Mouse (Mus musculus) lung, embryonic 15.5 days (tissue): ENCODE data around the gene Smg9. TPM values are rescaled to one million over a fixed set of nuclear protein-coding genes. Genes with fewer than 3 reads are reported as not detected.
A peak's percentile ranks its signal among the peaks of the same experiment; 100 is the strongest.

Source experiments
- ATAC-seq: fragments of 200-750 bp; cut with Nextera tagmentation; 2 replicates; pipeline ENCODE4 v1.8.0; 2017; ENCODE audit warnings: moderate number of reproducible peaks, borderline replicate concordance; ENCODE audit not compliant: low FRiP score, low TSS enrichment; ENCODE audit errors: extremely low read depth
- H3K27ac ChIP-seq: fragments of 300-500 bp; sonication (generic); 2 replicates; pipeline ENCODE4 v1.5.1; 2015; ENCODE audit warnings: moderate library complexity, mild to moderate bottlenecking, inconsistent platforms
- H3K27me3 ChIP-seq: fragments of 300-500 bp; sonication (generic); 2 replicates; pipeline ENCODE4 v1.6.1; 2015; ENCODE audit warnings: inconsistent platforms
- H3K36me3 ChIP-seq: fragments of 300-500 bp; sonication (generic); 2 replicates; pipeline ENCODE4 v1.6.1; 2015; ENCODE audit warnings: inconsistent platforms
- H3K4me1 ChIP-seq: fragments of 300-500 bp; sonication (generic); 2 replicates; pipeline ENCODE4 v1.6.1; 2015; ENCODE audit warnings: inconsistent platforms
- H3K4me2 ChIP-seq: fragments of 300-500 bp; sonication (generic); 2 replicates; pipeline ENCODE4 v1.6.1; 2015; ENCODE audit warnings: inconsistent platforms, mild to moderate bottlenecking, moderate library complexity
- H3K4me3 ChIP-seq: fragments of 300-500 bp; sonication (generic); 2 replicates; pipeline ENCODE4 v1.5.1; 2015; ENCODE audit warnings: mild to moderate bottlenecking, inconsistent platforms
- H3K9ac ChIP-seq: fragments of 300-500 bp; sonication (generic); 2 replicates; pipeline ENCODE4 v1.6.1; 2015; ENCODE audit warnings: inconsistent platforms
- H3K9me3 ChIP-seq: fragments of 300-500 bp; sonication (generic); 2 replicates; pipeline ENCODE4 v1.6.1; 2016; ENCODE audit warnings: inconsistent platforms
- WGBS: fragments of 180-500 bp; shearing (Covaris S2); methylation state at CpG from one replicate; pipeline ENCODE4 v1.1.7; 2015; 5-methylcytosine and 5-hydroxymethylcytosine counted together
- polyA plus RNA-seq: library from polyadenylated mRNA; unstranded; fragments of >200 nt; fragmentation: Nextera tagmentation; extraction: Ambion mirVana; gene quantifications from 2 replicates; pipeline ENCODE4 v1.2.1, GENCODE M21; 2015

Smg9 gene
- polyA plus RNA-seq, 1 experiment from 2014 or later = 23.9 TPM

DNA sequence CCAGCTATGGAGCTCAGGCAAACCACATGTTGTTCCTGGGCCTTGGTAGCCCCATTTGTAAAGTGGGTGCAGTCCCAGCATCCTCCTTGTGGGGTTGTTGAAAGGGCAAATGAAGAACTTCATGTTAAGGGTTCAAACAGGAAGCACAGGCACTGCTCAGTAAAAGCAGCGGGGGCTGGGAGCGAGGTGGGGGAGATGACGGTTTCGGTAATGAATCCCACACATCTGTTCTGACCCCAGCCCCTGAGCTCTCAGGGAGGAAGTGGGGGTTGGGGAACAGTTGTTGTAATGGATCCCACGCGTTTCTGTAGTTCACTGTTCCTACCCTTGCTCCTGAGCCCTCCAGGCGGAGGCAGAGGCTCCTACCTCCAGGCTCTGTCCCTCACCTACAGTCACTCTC is 19.5 kb upstream of the Smg9 start:
- H3K4me2 ChIP-seq = no peak overlapping the region
- 0 out of 2 replicates have a peak, but pooled peaks cover 5% of the 10 kb centered on the region for H3K27me3 ChIP-seq
- no peak overlapping the region for H3K27ac ChIP-seq
- H3K4me3 ChIP-seq = no peak overlapping the region
- H3K4me1 ChIP-seq = peaks cover 7% of the 10 kb centered on the region
- H3K9me3 ChIP-seq = no peaks in the 10 kb centered on the region
- ATAC-seq = no peak
- H3K9ac ChIP-seq = no peak overlapping the region
- 40% methylated on average over 7 of the region's 7 CpGs for WGBS
- no peaks in the 10 kb centered on the region for H3K36me3 ChIP-seq

DNA sequence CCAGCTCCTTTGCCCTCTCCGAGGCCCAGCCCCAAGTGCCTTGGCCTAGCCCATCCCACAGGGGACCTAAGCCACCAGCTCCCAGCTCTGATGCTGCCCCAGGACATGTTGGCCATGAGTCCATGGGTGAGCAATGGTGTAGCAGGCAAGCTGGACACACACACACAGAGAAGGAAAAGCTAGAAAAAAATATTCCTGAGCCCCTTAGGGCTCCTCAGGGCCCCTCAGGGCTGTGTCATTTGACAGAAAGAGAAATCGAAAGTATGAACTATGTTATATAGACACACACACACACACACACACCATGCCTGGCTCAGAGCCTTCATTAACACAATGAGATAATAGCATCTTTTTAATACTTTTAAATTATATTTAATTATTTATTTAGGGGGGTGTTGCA is 19.0 kb upstream of the Smg9 start:
- H3K4me3 ChIP-seq = no peak overlapping the region
- no peaks in the 10 kb centered on the region for H3K9me3 ChIP-seq
- H3K27ac ChIP-seq = no peak overlapping the region
- 61% methylated on average over 2 of the region's 2 CpGs for WGBS
- H3K27me3 ChIP-seq = 0 out of 2 replicates have a peak, but pooled peaks cover 5% of the 10 kb centered on the region
- no peak for ATAC-seq
- no peaks in the 10 kb centered on the region for H3K36me3 ChIP-seq
- no peak overlapping the region for H3K4me2 ChIP-seq
- H3K4me1 ChIP-seq = peaks cover 7% of the 10 kb centered on the region
- H3K9ac ChIP-seq = no peak overlapping the region

DNA sequence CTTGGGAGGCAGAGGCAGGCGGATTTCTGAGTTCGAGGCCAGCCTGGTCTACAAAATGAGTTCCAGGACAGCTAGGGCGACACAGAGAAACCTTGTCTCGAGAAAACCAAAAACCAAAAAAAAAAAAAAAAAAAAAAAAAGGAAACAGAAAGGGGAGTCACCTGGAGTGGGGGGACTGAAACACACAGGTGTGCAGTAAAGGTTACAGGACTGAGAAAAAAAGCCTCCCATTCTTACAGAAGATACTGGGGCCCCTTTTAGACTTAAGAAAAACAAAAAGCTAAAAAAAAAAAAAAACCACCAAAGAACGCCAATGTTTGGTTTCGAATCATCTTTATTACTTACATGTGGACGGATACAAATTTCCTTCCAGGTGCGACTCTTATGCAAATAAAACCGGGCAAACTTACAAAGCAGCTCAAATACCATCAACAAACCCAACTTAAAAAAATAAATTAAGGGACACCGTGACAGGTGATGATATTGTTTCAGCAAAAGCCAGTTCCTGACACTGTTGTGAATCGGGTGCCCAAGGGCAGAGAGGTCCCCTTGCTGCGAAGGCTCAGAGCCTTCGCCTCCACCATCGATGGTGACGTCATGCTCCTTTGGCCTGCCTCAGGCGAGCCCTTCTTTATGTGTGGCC is 16.6 kb upstream of the Smg9 start:
- WGBS = 66% methylated on average over 16 of the region's 16 CpGs
- H3K4me1 ChIP-seq = no peaks in the 10 kb centered on the region
- ATAC-seq = no peak
- no peaks in the 10 kb centered on the region for H3K36me3 ChIP-seq
- no peak overlapping the region for H3K9ac ChIP-seq
- H3K27ac ChIP-seq = no peak overlapping the region
- H3K4me3 ChIP-seq = no peak overlapping the region
- H3K9me3 ChIP-seq = no peaks in the 10 kb centered on the region
- no peak overlapping the region for H3K4me2 ChIP-seq
- no peaks in the 10 kb centered on the region for H3K27me3 ChIP-seq

DNA sequence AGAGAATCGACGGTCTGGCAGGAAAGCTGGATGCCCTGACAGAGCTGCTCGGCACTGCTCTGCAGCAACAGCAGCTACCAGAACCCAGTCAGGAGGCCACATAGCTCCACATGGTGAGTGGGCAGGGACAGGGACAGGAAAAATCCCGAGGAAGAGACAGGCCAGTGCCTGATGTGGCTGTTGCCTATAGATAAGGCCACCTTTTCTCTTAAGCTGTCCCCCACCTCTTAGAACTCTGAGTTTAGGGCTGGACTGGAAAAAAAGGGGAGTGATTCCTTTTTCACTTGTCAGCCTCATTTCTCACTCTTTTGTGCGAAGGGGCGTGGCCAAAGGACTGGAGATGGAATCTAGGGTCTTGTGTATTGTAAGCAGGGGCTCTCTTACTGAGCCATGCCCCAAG is 15.3 kb upstream of the Smg9 start:
- ATAC-seq = no peak
- Histone ChIP-seq H3K9ac (no peak overlapping the region), H3K4me1 (no peaks in the 10 kb centered on the region), H3K27me3 (no peaks in the 10 kb centered on the region), H3K36me3 (no peaks in the 10 kb centered on the region), H3K9me3 (no peaks in the 10 kb centered on the region), H3K4me3 (no peak overlapping the region), H3K27ac (no peak overlapping the region), H3K4me2 (no peak overlapping the region)
- 48% methylated on average over 6 of the region's 6 CpGs for WGBS

DNA sequence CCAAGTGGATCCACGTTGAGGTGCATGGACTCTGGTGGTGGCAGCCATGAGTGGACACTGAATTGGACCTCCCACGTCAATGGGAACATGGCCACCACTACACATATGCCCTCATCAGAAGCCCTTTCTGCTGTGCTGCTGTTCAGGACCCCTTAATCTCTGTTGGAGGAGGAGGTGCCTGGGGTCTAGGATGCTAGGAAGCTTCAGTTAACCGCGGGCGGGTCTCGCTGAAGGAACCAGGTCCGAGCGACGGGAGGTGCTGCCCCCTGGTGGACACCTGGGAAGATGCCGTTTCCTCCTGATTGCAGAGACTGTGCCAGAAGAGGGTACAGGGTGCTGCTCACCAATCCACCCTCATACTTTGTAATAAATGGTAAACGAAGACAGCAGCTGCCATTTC is 14.6 kb upstream of the Smg9 start:
- H3K27ac ChIP-seq = no peak overlapping the region
- no peak for ATAC-seq
- no peak overlapping the region for H3K4me2 ChIP-seq
- no peak overlapping the region for H3K9ac ChIP-seq
- H3K4me1 ChIP-seq = no peaks in the 10 kb centered on the region
- 6% methylated on average over 11 of the region's 11 CpGs for WGBS
- no peaks in the 10 kb centered on the region for H3K27me3 ChIP-seq
- H3K36me3 ChIP-seq = no peaks in the 10 kb centered on the region
- H3K9me3 ChIP-seq = no peaks in the 10 kb centered on the region
- H3K4me3 ChIP-seq = no peak overlapping the region

DNA sequence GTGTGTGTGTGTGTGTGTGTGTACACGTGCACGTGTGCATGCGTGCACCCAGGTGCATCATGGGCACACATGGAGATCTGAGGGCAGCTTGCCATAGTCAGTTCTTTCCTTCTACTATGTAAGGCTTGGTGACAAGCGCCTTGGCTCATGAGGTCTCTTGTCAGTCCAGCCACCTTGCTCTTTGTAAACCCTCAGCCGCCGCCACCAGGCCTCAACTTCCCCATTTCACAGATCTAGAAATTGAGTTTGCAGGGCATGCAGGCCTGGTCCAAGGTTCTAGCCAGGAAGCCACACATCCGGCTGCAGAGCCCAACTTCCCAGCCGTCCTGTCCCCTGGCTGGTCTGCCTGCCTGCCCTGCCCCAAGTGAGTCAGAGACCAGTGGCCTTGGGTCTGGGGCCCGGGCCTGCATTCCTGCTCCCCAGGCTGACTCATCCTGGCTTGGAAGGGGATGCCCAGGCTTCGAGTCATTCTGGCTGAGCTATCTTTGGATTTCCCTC is 12.3 kb upstream of the Smg9 start:
- Histone ChIP-seq H3K9ac (no peak overlapping the region), H3K4me2 (no peak overlapping the region), H3K4me1 (peaks cover 6% of the 10 kb centered on the region), H3K36me3 (no peaks in the 10 kb centered on the region), H3K9me3 (no peaks in the 10 kb centered on the region), H3K27me3 (no peaks in the 10 kb centered on the region), H3K4me3 (no peak overlapping the region), H3K27ac (no peak overlapping the region)
- WGBS = 69% methylated on average over 10 of the region's 10 CpGs
- no peak for ATAC-seq

DNA sequence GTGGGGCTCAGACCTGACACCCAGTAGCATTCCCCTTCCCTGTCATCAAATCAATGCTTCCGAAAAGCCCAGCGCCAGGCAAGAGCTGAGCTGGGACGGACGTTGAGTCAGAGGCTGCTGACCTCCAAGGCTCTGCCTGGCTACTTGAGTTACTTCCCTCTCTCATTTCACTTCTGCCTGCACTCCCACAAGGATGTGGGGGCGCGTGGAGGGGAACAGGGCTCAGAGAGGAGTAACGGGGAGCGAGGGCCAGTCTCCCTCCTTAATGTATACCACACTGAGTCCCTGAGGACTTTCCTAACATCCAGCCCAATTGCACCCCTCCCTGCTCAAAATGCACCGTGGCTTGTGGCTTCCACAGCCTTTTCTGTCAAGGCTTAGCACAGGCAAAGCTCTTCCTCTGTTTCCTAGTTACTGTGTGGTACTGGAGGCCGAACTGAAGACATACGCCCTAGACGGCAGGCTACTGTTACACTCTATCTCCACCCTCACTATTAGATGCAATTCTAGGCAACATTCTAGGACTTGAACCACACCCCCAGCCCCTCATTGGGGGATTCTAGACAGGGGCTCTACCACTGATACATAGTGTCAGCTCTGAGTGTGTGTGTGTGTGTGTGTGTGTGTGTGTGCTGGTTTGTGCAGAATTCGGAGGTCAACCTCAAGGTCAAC is 9.8 kb upstream of the Smg9 start:
- Histone ChIP-seq H3K9me3 (no peaks in the 10 kb centered on the region), H3K9ac (no peak overlapping the region), H3K27ac (no peak overlapping the region), H3K4me1 (peaks cover 6% of the 10 kb centered on the region), H3K4me2 (no peak overlapping the region), H3K4me3 (no peak overlapping the region), H3K36me3 (no peaks in the 10 kb centered on the region), H3K27me3 (no peaks in the 10 kb centered on the region)
- 58% methylated on average over 13 of the region's 13 CpGs for WGBS
- ATAC-seq = no peak

DNA sequence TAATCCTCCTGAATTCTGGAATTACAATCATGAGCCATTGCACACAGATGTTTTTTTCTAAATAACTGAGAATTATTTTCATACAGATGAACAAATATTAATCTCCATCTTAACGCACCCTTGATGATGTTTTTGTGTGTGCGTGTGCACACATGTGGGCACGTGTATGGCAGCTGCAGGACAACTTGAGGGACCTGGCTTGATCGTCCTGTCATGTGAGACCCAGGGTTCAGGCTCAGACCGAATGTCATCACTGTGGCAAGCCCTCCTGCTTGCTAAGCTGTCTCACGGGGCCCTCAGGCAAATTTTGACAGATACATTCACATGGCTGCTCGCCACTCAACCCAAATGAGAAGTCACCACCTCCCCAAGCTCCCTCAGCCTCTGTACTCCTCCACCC is 8.9 kb upstream of the Smg9 start:
- no peak for ATAC-seq
- H3K9me3 ChIP-seq = no peaks in the 10 kb centered on the region
- no peak overlapping the region for H3K9ac ChIP-seq
- H3K27me3 ChIP-seq = no peaks in the 10 kb centered on the region
- no peak overlapping the region for H3K27ac ChIP-seq
- H3K4me1 ChIP-seq = peaks cover 6% of the 10 kb centered on the region
- no peak overlapping the region for H3K4me3 ChIP-seq
- WGBS = 53% methylated on average over 7 of the region's 7 CpGs
- no peak overlapping the region for H3K4me2 ChIP-seq
- no peaks in the 10 kb centered on the region for H3K36me3 ChIP-seq

DNA sequence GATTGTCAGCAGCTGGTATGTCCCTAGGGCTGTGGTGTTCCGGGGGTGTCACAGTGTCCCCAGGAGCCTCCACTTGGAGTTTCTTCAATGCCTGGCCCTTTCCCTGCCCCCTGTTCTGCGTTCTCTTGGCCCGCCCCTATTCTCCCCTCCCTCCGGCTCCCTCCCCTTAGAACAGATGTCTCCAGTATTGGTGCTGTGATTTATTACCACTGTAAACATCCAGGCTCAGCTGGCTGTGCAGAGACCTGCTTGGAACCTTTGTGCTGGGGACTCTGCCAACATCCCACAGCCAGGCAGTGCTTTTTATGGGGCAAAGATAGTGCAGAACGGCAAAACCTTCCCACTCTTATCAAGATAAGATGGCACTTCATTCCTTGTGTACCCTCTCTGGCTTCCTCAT is 8.3 kb upstream of the Smg9 start:
- H3K27me3 ChIP-seq = no peaks in the 10 kb centered on the region

DNA sequence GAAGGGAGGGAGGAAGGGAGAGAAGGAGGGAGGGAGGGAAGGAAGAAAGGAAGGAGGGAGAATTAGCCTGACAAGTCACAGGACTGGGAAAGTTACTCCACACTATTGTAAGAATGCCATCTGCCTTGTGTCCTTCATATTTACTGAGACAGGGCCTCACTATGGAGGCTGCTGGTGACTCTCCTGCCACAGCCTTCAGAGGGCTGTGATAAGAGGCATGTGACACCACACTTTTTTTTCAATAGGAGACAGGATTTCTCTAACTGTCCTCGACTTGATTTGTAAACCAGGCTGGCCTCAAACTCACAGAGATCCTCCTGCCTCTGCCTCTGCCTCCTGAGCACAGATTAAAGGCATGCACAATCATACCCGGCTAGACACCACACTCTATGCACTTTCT is 7.7 kb upstream of the Smg9 start:
- H3K4me2 ChIP-seq = no peak overlapping the region
- no peaks in the 10 kb centered on the region for H3K36me3 ChIP-seq
- peaks cover 6% of the 10 kb centered on the region for H3K4me1 ChIP-seq
- 47% methylated on average over 2 of the region's 2 CpGs for WGBS
- H3K9me3 ChIP-seq = no peaks in the 10 kb centered on the region
- H3K9ac ChIP-seq = no peak overlapping the region
- no peak overlapping the region for H3K27ac ChIP-seq
- no peaks in the 10 kb centered on the region for H3K27me3 ChIP-seq
- H3K4me3 ChIP-seq = no peak overlapping the region
- no peak for ATAC-seq

More for the DNA sequence above, 8.3 kb upstream of the Smg9 start:
- H3K9me3 ChIP-seq = no peaks in the 10 kb centered on the region
- H3K27ac ChIP-seq = no peak overlapping the region
- peaks cover 6% of the 10 kb centered on the region for H3K4me1 ChIP-seq
- H3K9ac ChIP-seq = no peak overlapping the region
- H3K4me2 ChIP-seq = 0 out of 2 replicates have a peak overlapping the region, but pooled peaks have one; percentile 22
- peak; percentile 80 for ATAC-seq
- no peaks in the 10 kb centered on the region for H3K36me3 ChIP-seq
- H3K4me3 ChIP-seq = no peak overlapping the region
- WGBS = 5% methylated on average over 5 of the region's 5 CpGs

DNA sequence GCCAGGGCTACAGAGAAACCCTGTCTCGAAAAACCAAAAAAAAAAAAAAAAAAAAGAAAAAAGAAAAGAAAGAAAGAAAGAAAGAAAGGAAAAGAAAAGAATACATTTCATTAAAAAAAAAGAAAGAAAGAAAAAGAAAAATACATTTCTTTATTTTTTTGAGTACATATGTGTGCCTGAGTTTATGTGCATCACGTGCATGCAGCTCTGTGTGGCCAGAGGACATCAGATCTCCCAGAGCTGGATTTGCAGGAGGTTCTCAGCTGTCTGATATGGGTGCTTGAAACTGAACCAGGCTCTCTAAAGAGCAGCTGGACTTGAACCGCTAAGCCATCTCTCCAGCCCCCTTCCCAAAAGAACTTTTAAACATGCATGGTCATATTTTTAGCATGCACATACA is 5.4 kb upstream of the Smg9 start:
- no peak for ATAC-seq
- Histone ChIP-seq H3K4me2 (no peak overlapping the region), H3K9me3 (no peaks in the 10 kb centered on the region), H3K9ac (no peak overlapping the region), H3K27me3 (no peaks in the 10 kb centered on the region), H3K4me3 (no peak overlapping the region), H3K4me1 (peaks cover 6% of the 10 kb centered on the region), H3K27ac (no peak overlapping the region), H3K36me3 (no peaks in the 10 kb centered on the region)
- 76% methylated on average over 3 of the region's 3 CpGs for WGBS

DNA sequence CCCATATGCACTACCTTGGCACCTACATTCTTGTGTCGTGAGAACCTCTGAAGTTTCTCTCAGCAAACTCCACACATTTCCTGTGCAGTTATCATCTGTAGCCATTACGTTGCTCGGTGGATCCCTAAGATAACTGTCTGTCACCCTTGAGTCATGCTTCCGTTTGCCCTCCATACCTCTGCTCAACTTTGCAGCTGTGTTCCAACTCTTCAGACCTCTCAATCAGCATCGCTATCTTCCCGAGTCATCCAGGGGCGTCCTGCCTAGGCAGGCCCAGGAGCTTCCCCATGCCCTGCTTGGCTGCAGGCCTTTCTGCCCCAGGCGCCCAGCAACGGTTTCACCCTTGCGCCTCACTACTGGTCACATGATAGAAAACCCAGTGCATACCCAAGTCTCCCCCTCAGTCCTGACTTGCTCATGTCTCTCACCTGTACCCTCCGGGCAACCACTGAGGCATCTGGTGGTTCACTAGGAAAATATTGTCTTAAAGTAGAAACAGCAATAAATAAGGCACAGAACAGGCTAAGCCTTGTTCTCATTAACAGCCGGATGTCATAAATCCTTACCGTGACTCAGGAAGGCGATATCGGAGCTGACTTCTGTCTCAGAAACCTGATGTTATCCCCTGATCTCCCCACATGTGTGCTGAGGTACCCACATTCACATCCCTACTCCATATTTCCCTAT is 4.8 kb upstream of the Smg9 start:
- no peak overlapping the region for H3K9ac ChIP-seq
- H3K9me3 ChIP-seq = no peaks in the 10 kb centered on the region
- no peak overlapping the region for H3K27ac ChIP-seq
- peaks cover 6% of the 10 kb centered on the region for H3K4me1 ChIP-seq
- no peak for ATAC-seq
- WGBS = 72% methylated on average over 15 of the region's 15 CpGs
- H3K4me3 ChIP-seq = no peak overlapping the region
- no peaks in the 10 kb centered on the region for H3K36me3 ChIP-seq
- no peak overlapping the region for H3K4me2 ChIP-seq
- no peaks in the 10 kb centered on the region for H3K27me3 ChIP-seq
